Mouse (Mus musculus) megakaryocyte, embryonic 14.5 days (primary cell): Measurements from ENCODE around the gene Kctd6. TPM values are rescaled to one million over a fixed set of nuclear protein-coding genes. Genes with fewer than 3 reads are reported as not detected.
"Not testable (repeated sequence)": the region's sequence is repeated elsewhere in the genome, so short reads cannot be mapped to it uniquely, and the experiment has no call there.

Source experiments
- H3K27me3 ChIP-seq: replicated peaks from 2 replicates; pipeline ENCODE3; 2012; ENCODE audit warnings: inconsistent platforms
- H3K36me3 ChIP-seq: replicated peaks from 2 replicates; pipeline ENCODE3; 2012; ENCODE audit warnings: low read length, inconsistent platforms, mixed read lengths
- H3K4me1 ChIP-seq: 2 replicates; pipeline ENCODE4 v1.6.1; 2012; ENCODE audit warnings: inconsistent platforms
- H3K4me3 ChIP-seq: replicated peaks from 2 replicates; pipeline ENCODE3; 2012; ENCODE audit warnings: moderate library complexity, mild to moderate bottlenecking, inconsistent platforms
- H3K9me3 ChIP-seq: 2 replicates; pipeline ENCODE4 v1.6.1; 2012; ENCODE audit warnings: inconsistent platforms
- FLI1 ChIP-seq: IDR thresholded peaks from 2 replicates; pipeline ENCODE4 v1.6.1; 2012; ENCODE audit warnings: low read length, inconsistent platforms, mixed read lengths
- GATA1 ChIP-seq: IDR thresholded peaks from 3 replicates; pipeline ENCODE4 v1.6.1; 2012; ENCODE audit warnings: mixed read lengths, low read length, inconsistent platforms, borderline replicate concordance
- polyA plus RNA-seq: library from polyadenylated mRNA; stranded (reverse); fragments of >175 nt; gene quantifications from 2 replicates; pipeline ENCODE4 v1.2.3, GENCODE M21; 2012; ENCODE audit warnings: low replicate concordance; ENCODE audit not compliant: insufficient read depth

Kctd6 gene
- polyA plus RNA-seq, 1 experiment = 0.16 TPM

DNA sequence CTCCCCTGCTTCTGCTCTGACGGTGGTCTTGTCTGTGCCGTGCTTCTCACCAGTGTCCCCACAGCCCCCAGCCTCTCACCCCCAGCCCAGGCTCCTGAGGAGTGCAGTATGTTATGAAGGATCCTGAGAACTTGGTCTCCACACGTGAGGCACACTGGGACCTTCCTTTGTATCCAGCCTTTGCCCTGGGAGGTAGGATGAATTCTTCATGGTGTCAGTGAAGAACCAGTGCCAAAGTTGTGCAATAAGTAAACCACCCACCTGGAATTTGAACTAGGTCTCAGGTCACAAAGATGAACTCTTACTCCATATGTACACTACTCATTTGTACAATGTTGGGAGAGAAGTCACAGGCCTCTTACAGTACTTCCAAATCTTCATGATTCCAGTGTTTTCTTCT is 45.2 kb downstream of the Kctd6 start, which contains the start of gene Acox2:
Gene Acox2, minus strand, starts transcription at position 188 of the 400 bp plus-strand sequence.
- TF ChIP-seq FLI1 = no peak
- TF ChIP-seq GATA1 = no peak
- 0 out of 2 replicates have a peak, but pooled peaks cover 3% of the 10 kb centered on the region for H3K4me1 ChIP-seq
- peaks cover 22% of the 10 kb centered on the region for H3K27me3 ChIP-seq
- H3K36me3 ChIP-seq = no peaks in the 10 kb centered on the region
- no peak within 1 kb of the TSS for H3K4me3 ChIP-seq
- H3K9me3 ChIP-seq = no peaks in the 10 kb centered on the region

DNA sequence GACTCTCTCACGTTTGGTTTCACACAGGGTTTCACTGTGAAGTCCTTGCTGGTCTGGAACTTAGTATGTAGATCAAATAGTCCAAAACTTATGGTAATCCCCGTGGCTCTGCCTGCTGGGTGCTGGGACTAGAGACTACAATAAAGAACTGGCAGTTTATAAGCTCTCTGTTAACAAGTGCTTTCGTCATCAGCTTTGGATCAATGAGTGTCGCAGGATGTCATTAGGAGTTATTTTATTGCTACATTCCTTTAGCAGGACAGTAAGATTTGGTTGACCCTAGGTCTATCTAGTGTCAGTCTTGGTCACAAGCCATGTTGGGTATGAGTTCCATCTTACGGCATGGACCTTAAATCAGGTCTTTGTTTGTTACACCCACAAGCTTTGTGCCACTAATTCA is 46.3 kb downstream of the Kctd6 start:
- 0 out of 2 replicates have a peak, but pooled peaks cover under 1% of the 10 kb centered on the region for H3K9me3 ChIP-seq
- no peak overlapping the region for H3K4me3 ChIP-seq
- H3K27me3 ChIP-seq = peaks cover 21% of the 10 kb centered on the region
- no peaks in the 10 kb centered on the region for H3K36me3 ChIP-seq
- H3K4me1 ChIP-seq = 0 out of 2 replicates have a peak, but pooled peaks cover 3% of the 10 kb centered on the region
- no peak for TF ChIP-seq GATA1
- TF ChIP-seq FLI1 = no peak

DNA sequence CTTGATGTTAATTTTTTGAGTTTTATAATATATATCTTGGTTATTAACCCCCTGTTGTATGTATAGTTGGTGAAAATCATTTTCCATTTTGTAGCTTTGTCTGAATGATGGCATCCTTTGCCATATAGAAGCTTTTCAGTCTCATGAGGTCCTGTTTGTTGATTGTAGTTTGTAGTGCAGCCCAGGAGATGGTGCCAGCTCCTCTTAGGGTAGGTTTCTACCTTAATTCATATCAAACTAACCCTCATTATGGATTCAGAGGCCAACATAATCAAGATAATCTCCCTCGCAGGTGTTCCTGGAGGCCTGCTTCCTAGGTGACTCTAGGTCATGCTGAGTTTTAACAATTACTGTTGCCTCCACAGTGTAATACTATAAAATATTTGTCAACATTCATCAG is 48.3 kb downstream of the Kctd6 start:
- H3K4me1 ChIP-seq = 0 out of 2 replicates have a peak, but pooled peaks cover 3% of the 10 kb centered on the region
- H3K4me3 ChIP-seq = no peak overlapping the region
- H3K9me3 ChIP-seq = peaks cover 4% of the 10 kb centered on the region; the same call in 1 of the 2 replicates
- no peaks in the 10 kb centered on the region for H3K36me3 ChIP-seq
- H3K27me3 ChIP-seq = peaks cover 15% of the 10 kb centered on the region
- TF ChIP-seq GATA1 (no peak), FLI1 (no peak)

DNA sequence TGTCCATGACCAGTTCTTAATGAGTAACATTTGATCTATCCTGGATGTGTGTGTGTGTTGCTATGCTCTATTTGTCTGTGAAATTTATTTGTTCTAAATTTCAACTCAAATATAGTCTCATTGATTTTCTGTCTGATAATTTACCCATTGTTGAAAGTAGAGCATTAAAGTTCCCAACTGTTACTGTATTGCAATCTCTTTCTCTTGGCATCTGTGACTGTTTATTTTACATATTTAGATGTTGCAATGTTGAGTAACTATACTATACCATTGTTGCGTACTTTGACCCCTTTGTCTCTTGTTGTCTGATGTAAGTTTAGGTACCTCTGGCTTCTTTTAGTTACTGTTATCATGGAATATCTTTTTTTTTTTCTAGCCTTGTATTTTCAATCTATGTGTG is 50.4 kb downstream of the Kctd6 start:
- Histone ChIP-seq H3K27me3 (peaks cover 3% of the 10 kb centered on the region), H3K9me3 (peaks cover 4% of the 10 kb centered on the region; the same call in 1 of the 2 replicates), H3K4me3 (no peak overlapping the region), H3K36me3 (no peaks in the 10 kb centered on the region), H3K4me1 (no peaks in the 10 kb centered on the region)
- TF ChIP-seq FLI1 = no peak
- no peak for TF ChIP-seq GATA1

DNA sequence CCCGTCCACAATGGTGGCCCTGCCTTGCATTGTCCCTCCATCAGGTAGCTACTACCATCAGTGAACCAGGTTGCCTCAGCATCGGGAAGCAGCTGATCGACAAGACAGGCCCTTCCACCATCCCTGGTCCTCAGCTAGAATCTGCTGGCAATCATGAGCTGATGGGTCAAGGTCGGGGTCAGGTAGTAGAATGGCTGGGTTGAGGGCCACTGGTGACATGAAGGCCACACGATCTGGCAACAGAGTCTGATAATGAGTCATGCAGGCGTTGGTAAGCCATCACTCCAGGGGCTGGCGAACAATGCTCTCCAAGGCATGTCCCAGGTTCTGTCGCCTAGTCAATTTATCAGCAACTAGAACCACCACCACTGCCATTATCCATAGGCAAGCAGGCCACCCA is 57.3 kb downstream of the Kctd6 start:
- H3K9me3 ChIP-seq, H3K27me3 ChIP-seq, H3K4me3 ChIP-seq, H3K36me3 ChIP-seq, H3K4me1 ChIP-seq: not testable (repeated sequence)

Other genes starting within 250 kb of the Kctd6 start
- gene Dnase1l3, start 219.6 kb upstream of the Kctd6 start, polyA plus RNA-seq = not detected in 2 replicates
- not detected in 2 replicates for gene Abhd6, start 211.2 kb upstream of the Kctd6 start, polyA plus RNA-seq
- gene Rpp14, start 133.8 kb upstream of the Kctd6 start, polyA plus RNA-seq = 1.2 TPM in 1 of 2 replicates, not detected in the other
- 3.5 and 7.4 TPM in 2 replicates for gene Pxk, start 115.9 kb upstream of the Kctd6 start, polyA plus RNA-seq
- gene Pdhb, start 41.1 kb upstream of the Kctd6 start, polyA plus RNA-seq = 47.0 TPM in 1 of 2 replicates, not detected in the other
- not detected in 2 replicates for gene Acox2, start 45.2 kb downstream of the Kctd6 start, polyA plus RNA-seq
- not detected in 2 replicates for gene Fam107a, start 103.9 kb downstream of the Kctd6 start, polyA plus RNA-seq
- gene Oit1, start 164.6 kb downstream of the Kctd6 start, polyA plus RNA-seq = not detected in 2 replicates